Mouse (Mus musculus): Measurements from ENCODE around the gene Il1f5. TPM values are rescaled to one million over a fixed set of nuclear protein-coding genes. Genes with fewer than 3 reads are reported as not detected.

Gene Il1f5
- total RNA-seq (2018; cell fraction: chromatin; rRNA removed): not detected
- not detected for total RNA-seq (2018; cell fraction: cytosol; rRNA removed)
- not detected for total RNA-seq (2018; cell fraction: nucleus; rRNA removed)
- polyA plus RNA-seq (2018): not detected in 3 replicates

- Histone ChIP-seq H3K79me2 (ENCODE audit: inconsistent target) (no peaks in the 10 kb centered on the region), H3K27ac (no peak within 1 kb of the TSS), H3K36me3 (ENCODE audit: inconsistent target) (no peaks in the 10 kb centered on the region), H3K4me3 (ENCODE audit: inconsistent target) (no peak within 1 kb of the TSS)
These were observed at the start of gene Il1f5 for GRCm38 (mm10) chr2:24276654-24277053. TSS of gene Il1f5 (plus strand) at chr2:24276954.

- Histone ChIP-seq H3K27ac (no peak overlapping the region), H3K79me2 (ENCODE audit: inconsistent target) (no peaks in the 10 kb centered on the region), H3K36me3 (ENCODE audit: inconsistent target) (no peaks in the 10 kb centered on the region), H3K4me3 (ENCODE audit: inconsistent target) (no peak overlapping the region)
- WGBS (ENCODE audit: missing documents): 91% methylated on average over 2 of the region's 2 CpGs
These were observed 49.6 kb upstream of the Il1f5 start for GRCm38 (mm10) chr2:24227191-24227590.

- no peak overlapping the region for H3K27ac ChIP-seq
- no peaks in the 10 kb centered on the region for H3K36me3 ChIP-seq (ENCODE audit: inconsistent target)
- no peak overlapping the region for H3K4me3 ChIP-seq (ENCODE audit: inconsistent target)
- no peaks in the 10 kb centered on the region for H3K79me2 ChIP-seq (ENCODE audit: inconsistent target)
- 100% methylated on average over 1 of the region's 1 CpGs for WGBS (ENCODE audit: missing documents)
These were observed 9.3 kb upstream of the Il1f5 start for GRCm38 (mm10) chr2:24267503-24267902.

GRCm38 (mm10) chr2:24273619-24274018 is 3.1 kb upstream of the Il1f5 start:
- Histone ChIP-seq H3K36me3 (ENCODE audit: inconsistent target) (no peaks in the 10 kb centered on the region), H3K27ac (no peak overlapping the region), H3K4me3 (ENCODE audit: inconsistent target) (no peak overlapping the region), H3K79me2 (ENCODE audit: inconsistent target) (no peaks in the 10 kb centered on the region)
- WGBS (ENCODE audit: missing documents): 90% methylated on average over 2 of the region's 2 CpGs

GRCm38 (mm10) chr2:24275146-24275545 is 1.6 kb upstream of the Il1f5 start:
- 44% methylated on average over 1 of the region's 1 CpGs for WGBS (ENCODE audit: missing documents)
- no peak overlapping the region for H3K27ac ChIP-seq
- no peaks in the 10 kb centered on the region for H3K36me3 ChIP-seq (ENCODE audit: inconsistent target)
- H3K4me3 ChIP-seq (ENCODE audit: inconsistent target): no peak overlapping the region
- H3K79me2 ChIP-seq (ENCODE audit: inconsistent target): no peaks in the 10 kb centered on the region

GRCm38 (mm10) chr2:24290896-24291295 is 14.1 kb downstream of the Il1f5 start, which contains the start of gene Il1f10:
TSS of gene Il1f10 (plus strand) at chr2:24291196.
- Histone ChIP-seq H3K36me3 (ENCODE audit: inconsistent target) (no peaks in the 10 kb centered on the region), H3K27ac (no peak within 1 kb of the TSS), H3K4me3 (ENCODE audit: inconsistent target) (no peak within 1 kb of the TSS), H3K79me2 (ENCODE audit: inconsistent target) (no peaks in the 10 kb centered on the region)
- 88% methylated on average over 5 of the region's 5 CpGs for WGBS (ENCODE audit: missing documents)

- Histone ChIP-seq H3K79me2 (ENCODE audit: inconsistent target) (no peaks in the 10 kb centered on the region), H3K27ac (no peak overlapping the region), H3K4me3 (ENCODE audit: inconsistent target) (no peak overlapping the region), H3K36me3 (ENCODE audit: inconsistent target) (no peaks in the 10 kb centered on the region)
- 0% methylated on average over 1 of the region's 1 CpGs for WGBS (ENCODE audit: missing documents)
These were observed 17.9 kb downstream of the Il1f5 start for GRCm38 (mm10) chr2:24294616-24295015.

- Histone ChIP-seq H3K4me3 (ENCODE audit: inconsistent target) (no peak overlapping the region), H3K36me3 (ENCODE audit: inconsistent target) (no peaks in the 10 kb centered on the region), H3K79me2 (ENCODE audit: inconsistent target) (no peaks in the 10 kb centered on the region), H3K27ac (no peak overlapping the region)
- 3% methylated on average over 3 of the region's 3 CpGs for WGBS (ENCODE audit: missing documents)
These were observed 20.1 kb downstream of the Il1f5 start for GRCm38 (mm10) chr2:24296837-24297236.

GRCm38 (mm10) chr2:24311302-24312001 is 34.7 kb downstream of the Il1f5 start:
- 9% methylated on average over 6 of the region's 6 CpGs for WGBS (ENCODE audit: missing documents)
- H3K27ac ChIP-seq: peak overlapping the region; percentile 54

GRCm38 (mm10) chr2:24316919-24317318 is 40.2 kb downstream of the Il1f5 start:
- WGBS (ENCODE audit: missing documents): 75% methylated on average over 1 of the region's 1 CpGs

More at GRCm38 (mm10) chr2:24311302-24312001, 34.7 kb downstream of the Il1f5 start:
- Histone ChIP-seq H3K4me3 (ENCODE audit: inconsistent target) (no peak overlapping the region), H3K79me2 (ENCODE audit: inconsistent target) (no peaks in the 10 kb centered on the region), H3K36me3 (ENCODE audit: inconsistent target) (no peaks in the 10 kb centered on the region)

GRCm38 (mm10) chr2:24317919-24318598 is 41.3 kb downstream of the Il1f5 start:
- no peak overlapping the region for H3K4me3 ChIP-seq (ENCODE audit: inconsistent target)
- no peak overlapping the region for H3K27ac ChIP-seq
- H3K36me3 ChIP-seq (ENCODE audit: inconsistent target): no peaks in the 10 kb centered on the region
- 66% methylated on average over 4 of the region's 4 CpGs for WGBS (ENCODE audit: missing documents)
- no peaks in the 10 kb centered on the region for H3K79me2 ChIP-seq (ENCODE audit: inconsistent target)

More at GRCm38 (mm10) chr2:24316919-24317318, 40.2 kb downstream of the Il1f5 start:
- Histone ChIP-seq H3K4me3 (ENCODE audit: inconsistent target) (no peak overlapping the region), H3K27ac (no peak overlapping the region), H3K36me3 (ENCODE audit: inconsistent target) (no peaks in the 10 kb centered on the region), H3K79me2 (ENCODE audit: inconsistent target) (no peaks in the 10 kb centered on the region)

Other genes with a start within 250 kb of the Il1f5 start
- 22.4 to 33.9 TPM (median 27.2 TPM) in 3 replicates for gene Hnmt, start 227.6 kb upstream of the Il1f5 start, polyA plus RNA-seq (2018)
- gene Tbpl2, start 180.4 kb upstream of the Il1f5 start, polyA plus RNA-seq (2018): not detected in 3 replicates
- gene Il1f8, start 123.8 kb upstream of the Il1f5 start, polyA plus RNA-seq (2018): not detected in 3 replicates
- 0.20 to 0.42 TPM in 2 of 3 replicates, not detected in the other for gene Il1f9, start 90.5 kb upstream of the Il1f5 start, polyA plus RNA-seq (2018)
- not detected in 3 replicates for gene Il1f6, start 61.5 kb upstream of the Il1f5 start, polyA plus RNA-seq (2018)
- not detected in 3 replicates for gene Il1f10, start 14.2 kb downstream of the Il1f5 start, polyA plus RNA-seq (2018)
- 61.2 to 130 TPM (median 113 TPM) in 3 replicates for gene Il1rn, start 59.9 kb downstream of the Il1f5 start, polyA plus RNA-seq (2018)
- gene Psd4, start 90.6 kb downstream of the Il1f5 start, polyA plus RNA-seq (2018): 26.6 to 56.4 TPM (median 37.3 TPM) in 3 replicates
- not detected in 3 replicates for gene Pax8, start 198.6 kb downstream of the Il1f5 start, polyA plus RNA-seq (2018)

All from macrophage (primary cell).